Mouse (Mus musculus): ENCODE results near the gene Pgghg.
A peak's percentile ranks its signal among the peaks of the same experiment; 100 is the strongest.

- TF ChIP-seq CTCF (IDR thresholded peaks at IDR 0.05; ENCODE audit: low read depth) (peak; percentile 96), EP300 (IDR thresholded peaks at IDR 0.05; ENCODE audit: low read depth) (no peak)
These were observed 38.0 kb upstream of the Pgghg start for GRCm38 (mm10) chr7:140903212-140903611.

Measured in liver, postnatal 0 days (tissue).